Mouse (Mus musculus): ENCODE data around the gene Gm5483. TPM values are rescaled to one million over a fixed set of nuclear protein-coding genes. Genes with fewer than 3 reads are reported as not detected.

Gene Gm5483
- polyA plus RNA-seq (2012; rRNA removed; ENCODE audit: low replicate concordance) = not detected in 2 replicates

GRCm38 (mm10) chr16:36183912-36184311, at the start of gene Gm5483:
Gm5483 (plus strand) TSS chr16:36184212.

GRCm38 (mm10) chr16:36156402-36156975, 27.5 kb upstream of the Gm5483 start, which contains the start of gene Stfa2l1:
Stfa2l1 (plus strand) TSS chr16:36156811.

GRCm38 (mm10) chr16:36209967-36210453, 26.0 kb downstream of the Gm5483 start, which contains the start of gene Gm5416:
Gm5416 (plus strand) TSS chr16:36210403.

GRCm38 (mm10) chr16:36221168-36221567, 37.2 kb downstream of the Gm5483 start, which contains the start of gene 2010005H15Rik:
2010005H15Rik (plus strand) TSS chr16:36221468.

Other genes with a start within 250 kb of the Gm5483 start
- gene Parp9, start 245.7 kb upstream of the Gm5483 start, polyA plus RNA-seq (2012; rRNA removed; ENCODE audit: low replicate concordance) = 4.0 and 4.8 TPM in 2 replicates
- gene Dtx3l, start 245.1 kb upstream of the Gm5483 start, polyA plus RNA-seq (2012; rRNA removed; ENCODE audit: low replicate concordance) = 4.6 and 6.7 TPM in 2 replicates
- gene Kpna1, start 205.5 kb upstream of the Gm5483 start, polyA plus RNA-seq (2012; rRNA removed; ENCODE audit: low replicate concordance) = 1.0 and 1.8 TPM in 2 replicates
- gene Wdr5b, start 143.0 kb upstream of the Gm5483 start, polyA plus RNA-seq (2012; rRNA removed; ENCODE audit: low replicate concordance) = 0.08 and 0.34 TPM in 2 replicates
- 14.7 and 22.8 TPM in 2 replicates for gene Fam162a, start 112.6 kb upstream of the Gm5483 start, polyA plus RNA-seq (2012; rRNA removed; ENCODE audit: low replicate concordance)
- gene Ccdc58, start 112.5 kb upstream of the Gm5483 start, polyA plus RNA-seq (2012; rRNA removed; ENCODE audit: low replicate concordance) = 3.2 and 6.3 TPM in 2 replicates
- not detected in 2 replicates for gene Csta1, start 53.0 kb upstream of the Gm5483 start, polyA plus RNA-seq (2012; rRNA removed; ENCODE audit: low replicate concordance)
- not detected in 2 replicates for gene Stfa2l1, start 27.4 kb upstream of the Gm5483 start, polyA plus RNA-seq (2012; rRNA removed; ENCODE audit: low replicate concordance)
- not detected in 2 replicates for gene Gm5416, start 26.2 kb downstream of the Gm5483 start, polyA plus RNA-seq (2012; rRNA removed; ENCODE audit: low replicate concordance)
- 0.26 TPM in 1 of 2 replicates, not detected in the other for gene 2010005H15Rik, start 37.3 kb downstream of the Gm5483 start, polyA plus RNA-seq (2012; rRNA removed; ENCODE audit: low replicate concordance)
- gene Stfa1, start 92.7 kb downstream of the Gm5483 start, polyA plus RNA-seq (2012; rRNA removed; ENCODE audit: low replicate concordance) = not detected in 2 replicates
- gene BC117090, start 150.1 kb downstream of the Gm5483 start, polyA plus RNA-seq (2012; rRNA removed; ENCODE audit: low replicate concordance) = not detected in 2 replicates
- not detected in 2 replicates for gene BC100530, start 183.5 kb downstream of the Gm5483 start, polyA plus RNA-seq (2012; rRNA removed; ENCODE audit: low replicate concordance)
- not detected in 2 replicates for gene Stfa2, start 224.2 kb downstream of the Gm5483 start, polyA plus RNA-seq (2012; rRNA removed; ENCODE audit: low replicate concordance)

All from duodenum, adult 2 months (tissue).